In the genomic region with DNA sequence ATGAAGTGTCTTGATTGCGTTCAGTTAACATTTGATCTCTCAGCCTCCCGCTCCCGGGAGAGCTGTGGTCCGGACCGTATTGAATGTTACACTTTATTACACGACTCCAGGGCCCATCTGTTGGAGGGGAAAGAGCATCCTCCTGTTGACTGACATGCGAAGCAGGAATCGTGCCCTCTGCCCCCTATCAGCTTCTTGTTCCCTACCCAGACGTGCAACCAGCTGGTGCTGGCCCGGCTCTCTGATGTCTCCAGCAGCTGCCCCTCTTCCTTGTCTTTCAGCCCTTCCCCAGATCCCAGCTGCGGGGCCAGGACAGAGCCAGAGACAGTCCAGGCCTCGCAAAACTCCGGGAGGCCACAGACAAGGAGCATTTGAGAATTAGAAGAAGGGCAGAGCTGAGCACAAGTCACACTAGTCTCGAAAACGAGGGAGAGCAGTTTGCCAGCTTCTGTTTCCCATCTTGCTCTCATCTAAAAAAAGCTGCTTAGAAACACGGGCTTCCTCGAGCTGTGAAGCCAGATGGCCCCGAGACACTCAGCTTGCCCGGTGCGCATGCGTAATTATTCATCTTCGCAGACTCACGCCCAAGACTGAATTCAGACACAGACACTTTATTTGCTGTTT, we compare ENCODE assay signal across 8 mouse cellular contexts. TPM values are rescaled to one million over a fixed set of nuclear protein-coding genes. Genes with fewer than 3 reads are reported as not detected.
DNase-seq lines count a peak whose midpoint lies in the region; ATAC-seq lines count a peak whose summit lies in the region.

No protein-coding gene starts in this region.

- ATAC-seq in megakaryocyte, adult 5-6 weeks (ENCODE audit: poor library complexity, severe bottlenecking), result no peak

- peak; percentile 81 for DNase-seq in ZHBTc4 (ENCODE audit: low read depth, low spot score)
- DNase-seq in cerebellum, adult 9-11 months, result peak; percentile 91
- DNase-seq in frontal cortex, adult 2 months (ENCODE audit: extremely low spot score in 1 of 2, low spot score in 1 of 2), result peak; percentile 96
- DNase-seq in layer of hippocampus, postnatal 10 days (ENCODE audit: low spot score in 2 of 2), result peak; percentile 69 to 83
- DNase-seq in lung, postnatal 25 days (ENCODE audit: low spot score), result peak; percentile 33
- peak; percentile 92 for DNase-seq in right cerebral cortex, postnatal 25 days
- DNase-seq in thymus, adult 18-20 months, result no peak

RNA-seq across cellular contexts. Expression of gene Pafah2, which starts 34.4 kb away (rescaled TPM):
- polyA plus RNA-seq in frontal cortex, adult 2 months (2012; rRNA removed), result 11.4 and 12.4 TPM in 2 replicates
- total RNA-seq in layer of hippocampus, postnatal 10 days (2021), result 10 to 100 TPM; 11.5 to 13.1 TPM
- 4.6 and 5.9 TPM in 2 replicates for total RNA-seq in megakaryocyte, adult 5-6 weeks (2015)
- 5.5 and 6.3 TPM in 2 replicates for total RNA-seq in megakaryocyte, adult 5-6 weeks (2017)

RNA-seq across cellular contexts. Expression of gene Stmn1, which starts 37.6 kb away (rescaled TPM):
- 976 and 1,019 TPM in 2 replicates for polyA plus RNA-seq in frontal cortex, adult 2 months (2012; rRNA removed)
- 1,000 to 10,000 TPM; 1,050 to 1,137 TPM for total RNA-seq in layer of hippocampus, postnatal 10 days (2021)
- 563 and 570 TPM in 2 replicates for total RNA-seq in megakaryocyte, adult 5-6 weeks (2015)
- total RNA-seq in megakaryocyte, adult 5-6 weeks (2017), result 790 and 821 TPM in 2 replicates

RNA-seq across cellular contexts. Expression of gene Extl1, which starts 46.8 kb away (rescaled TPM):
- polyA plus RNA-seq in frontal cortex, adult 2 months (2012; rRNA removed), result 30.3 and 32.1 TPM in 2 replicates
- total RNA-seq in layer of hippocampus, postnatal 10 days (2021), result 10 to 100 TPM; 26.2 to 27.5 TPM
- 0.04 TPM in 1 of 2 replicates, not detected in the other for total RNA-seq in megakaryocyte, adult 5-6 weeks (2015)
- total RNA-seq in megakaryocyte, adult 5-6 weeks (2017), result not detected in 2 replicates

Comparison
In these comparisons a context has a peak if more than half of its experiments do, and no peak if none do; other contexts are left out.
1. DNase-seq: peak in ZHBTc4 (single experiment), cerebellum, adult 9-11 months (single experiment), frontal cortex, adult 2 months (2 of 2), layer of hippocampus, postnatal 10 days (2 of 2), lung, postnatal 25 days (single experiment) and right cerebral cortex, postnatal 25 days (single experiment); none in thymus, adult 18-20 months (0 of 2).
2. RNA of gene Extl1, which starts 46.8 kb away (total RNA-seq): 26.2 to 27.5 TPM in layer of hippocampus, postnatal 10 days; 0.04 TPM in megakaryocyte, adult 5-6 weeks; every median in the first group is over 10 times any median in the second.